Mouse (Mus musculus) liver, postnatal 0 days (tissue): Measurements from ENCODE around the gene Irf2bp1. TPM values are rescaled to one million over a fixed set of nuclear protein-coding genes. Genes with fewer than 3 reads are reported as not detected.

ENCODE experiments used
- ATAC-seq: fragments of 200-750 bp; cut with Nextera tagmentation; 2 replicates; pipeline ENCODE4 v1.8.0; 2017; ENCODE audit warnings: mild to moderate bottlenecking, moderate library complexity
- DNase-seq: peaks from one replicate; pipeline ENCODE4 v3.0.0-alpha.2; 2016
- H3K27ac ChIP-seq: fragments of 300-500 bp; sonication (generic); 2 replicates; pipeline ENCODE4 v1.5.1; 2014; ENCODE audit warnings: antibody characterized with exemption, moderate library complexity, mild to moderate bottlenecking, low read depth
- H3K27me3 ChIP-seq: fragments of 300-500 bp; sonication (generic); 2 replicates; pipeline ENCODE4 v1.6.1; 2014; ENCODE audit warnings: low read length, control low read depth, mixed read lengths; ENCODE audit not compliant: insufficient read depth
- H3K36me3 ChIP-seq: fragments of 300-500 bp; sonication (generic); replicated peaks from 2 replicates; pipeline ENCODE4 v1.6.1; 2014; ENCODE audit warnings: mild to moderate bottlenecking, control low read depth, low read length, moderate library complexity, mixed read lengths; ENCODE audit not compliant: insufficient read depth
- H3K4me1 ChIP-seq: fragments of 300-500 bp; sonication (generic); 2 replicates; pipeline ENCODE4 v1.6.1; 2014; ENCODE audit warnings: antibody characterized with exemption, mild to moderate bottlenecking, control low read depth; ENCODE audit not compliant: insufficient read depth
- H3K4me2 ChIP-seq: fragments of 300-500 bp; sonication (generic); 2 replicates; pipeline ENCODE4 v1.6.1; 2014; ENCODE audit warnings: low read depth, mild to moderate bottlenecking, low read length, moderate library complexity, mixed read lengths
- H3K4me3 ChIP-seq: fragments of 300-500 bp; sonication (generic); 2 replicates; pipeline ENCODE4 v1.5.1; 2014; ENCODE audit warnings: low read depth, low read length
- H3K9ac ChIP-seq: fragments of 300-500 bp; sonication (generic); replicated peaks from 2 replicates; pipeline ENCODE4 v1.6.1; 2014; ENCODE audit warnings: mild to moderate bottlenecking, moderate library complexity
- H3K9me3 ChIP-seq: fragments of 300-500 bp; sonication (generic); 2 replicates; pipeline ENCODE4 v1.6.1; 2016; ENCODE audit warnings: mild to moderate bottlenecking, control low read depth, low read length, mixed read lengths
- CTCF ChIP-seq: sonication (generic); IDR thresholded peaks from 2 replicates; pipeline ENCODE4 v1.5.1; 2016; ENCODE audit warnings: antibody characterized with exemption, low read depth
- EP300 ChIP-seq: IDR thresholded peaks from 2 replicates; pipeline ENCODE4 v1.6.1; 2016; ENCODE audit warnings: antibody characterized with exemption, low read depth, mild to moderate bottlenecking
- WGBS: fragments of 180-500 bp; shearing (Covaris S2); extraction: QIAGEN DNeasy Blood & Tissue Kit; methylation state at CpG from one replicate; pipeline ENCODE4 v1.1.7; 2014; ENCODE audit not compliant: insufficient replicate concordance; 5-methylcytosine and 5-hydroxymethylcytosine counted together
- polyA plus RNA-seq: library from polyadenylated mRNA; unstranded; fragments of >200 nt; fragmentation: Nextera tagmentation; extraction: Ambion mirVana; gene quantifications from 2 replicates; pipeline ENCODE4 v1.2.1, GENCODE M21; 2015

Irf2bp1 gene
- 6.3 and 8.8 TPM in 2 replicates for polyA plus RNA-seq

DNA sequence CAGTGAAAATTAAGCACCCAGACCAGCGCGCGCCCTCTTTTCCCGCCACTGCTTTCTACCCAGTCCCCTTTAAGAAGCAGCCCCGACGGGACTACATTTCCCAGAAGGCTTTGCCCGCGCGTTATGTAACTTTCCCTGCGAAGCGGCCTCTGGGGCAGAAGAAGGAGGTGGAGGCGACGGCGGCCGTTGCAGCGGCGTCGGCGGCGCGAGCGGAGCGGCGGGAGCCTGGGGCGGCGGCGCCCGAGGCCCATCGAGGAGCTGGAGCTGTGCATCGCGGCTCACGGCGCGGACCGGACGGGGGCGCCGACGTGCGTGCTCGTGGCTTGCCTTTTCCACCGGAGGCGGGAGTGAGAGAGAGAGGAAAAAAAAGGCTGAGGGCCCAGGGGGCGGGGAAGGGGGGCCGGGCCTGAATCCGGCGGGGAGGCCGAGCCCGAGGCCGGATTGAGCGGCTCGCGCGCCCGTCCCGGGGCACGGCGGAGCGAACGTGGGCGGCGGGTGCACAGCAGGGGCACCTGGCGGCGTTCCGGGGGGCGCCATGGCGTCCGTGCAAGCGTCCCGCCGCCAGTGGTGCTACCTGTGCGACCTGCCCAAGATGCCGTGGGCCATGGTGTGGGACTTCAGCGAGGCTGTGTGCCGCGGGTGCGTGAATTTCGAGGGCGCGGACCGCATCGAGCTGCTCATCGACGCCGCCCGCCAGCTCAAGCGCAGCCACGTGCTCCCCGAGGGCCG lies at the start of gene Irf2bp1:
Gene Irf2bp1 (plus strand): TSS at position 143 of the 729 bp plus-strand sequence.
- DNase-seq (peak; percentile 94), ATAC-seq (peak; percentile 66)
- peak within 1 kb of the TSS; percentile 77 for H3K9ac ChIP-seq
- no peaks in the 10 kb centered on the region for H3K27me3 ChIP-seq
- peaks cover 17% of the 10 kb centered on the region; the same call in 1 of the 2 replicates for H3K36me3 ChIP-seq
- peak within 1 kb of the TSS; percentile 98 for H3K4me2 ChIP-seq
- TF ChIP-seq CTCF: peak; percentile 24
- TF ChIP-seq EP300: no peak
- peak within 1 kb of the TSS; percentile 87 for H3K4me3 ChIP-seq
- peaks cover 42% of the 10 kb centered on the region for H3K4me1 ChIP-seq
- H3K27ac ChIP-seq: peak within 1 kb of the TSS; percentile 87
- no peaks in the 10 kb centered on the region for H3K9me3 ChIP-seq
- under 1% methylated on average over 64 of the region's 90 CpGs for WGBS

- 1% methylated on average over 77 of the region's 107 CpGs for WGBS
- peak overlapping the region; percentile 47 for H3K4me3 ChIP-seq
- H3K4me2 ChIP-seq: peak overlapping the region; percentile 88
- H3K27me3 ChIP-seq: peaks cover 64% of the 10 kb centered on the region
- H3K27ac ChIP-seq: no peak overlapping the region
- DNase-seq (peak; percentile 58), ATAC-seq (peak; percentile 74)
- no peaks in the 10 kb centered on the region for H3K36me3 ChIP-seq
- no peak for TF ChIP-seq EP300
- no peak for TF ChIP-seq CTCF
- peak overlapping the region; percentile 26; the same call in 1 of the 2 replicates for H3K9ac ChIP-seq
- H3K9me3 ChIP-seq: no peaks in the 10 kb centered on the region
- H3K4me1 ChIP-seq: peaks cover 11% of the 10 kb centered on the region; the same call in 1 of the 2 replicates
Measured at GRCm38 (mm10) chr7:18957569-18958383, 46.1 kb upstream of the Irf2bp1 start.

GRCm38 (mm10) chr7:18958384-18958766 lies 45.5 kb upstream of the Irf2bp1 start:
- 0 out of 2 replicates have a peak overlapping the region, but pooled peaks have one; percentile 21 for H3K9ac ChIP-seq
- no peaks in the 10 kb centered on the region for H3K9me3 ChIP-seq
- 0 out of 2 replicates have a peak, but pooled peaks have one; percentile 7 for ATAC-seq
- TF ChIP-seq CTCF (no peak), EP300 (no peak)
- no peak for DNase-seq
- H3K27me3 ChIP-seq: peaks cover 70% of the 10 kb centered on the region
- H3K27ac ChIP-seq: no peak overlapping the region
- peak overlapping the region; percentile 88 for H3K4me2 ChIP-seq
- no peaks in the 10 kb centered on the region for H3K36me3 ChIP-seq
- 1% methylated on average over 21 of the region's 21 CpGs for WGBS
- peaks cover 12% of the 10 kb centered on the region; the same call in 1 of the 2 replicates for H3K4me1 ChIP-seq
- peak overlapping the region; percentile 47 for H3K4me3 ChIP-seq

DNA sequence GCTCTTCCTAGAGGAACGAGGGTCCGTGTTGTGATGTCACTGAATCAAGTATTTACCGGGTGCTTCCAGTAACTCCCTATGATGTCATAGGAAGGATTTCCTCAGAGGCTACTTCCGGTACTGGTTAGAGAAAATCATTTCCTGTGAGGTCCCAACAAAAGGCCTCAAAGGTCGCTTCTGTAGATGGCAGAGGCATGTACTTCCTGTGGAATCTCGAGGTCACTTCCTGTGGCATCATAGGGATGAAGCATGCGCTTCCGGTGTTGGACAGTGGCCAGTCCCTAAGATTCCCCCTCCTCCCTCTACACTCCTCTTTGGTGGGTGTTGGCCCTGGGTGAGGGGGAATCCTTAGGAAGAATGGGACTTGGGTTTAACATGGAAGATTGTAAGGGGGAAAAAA lies 44.4 kb upstream of the Irf2bp1 start:
- peaks cover 80% of the 10 kb centered on the region for H3K27me3 ChIP-seq
- ATAC-seq: peak; percentile 38; the same call in 1 of the 2 replicates

DNA sequence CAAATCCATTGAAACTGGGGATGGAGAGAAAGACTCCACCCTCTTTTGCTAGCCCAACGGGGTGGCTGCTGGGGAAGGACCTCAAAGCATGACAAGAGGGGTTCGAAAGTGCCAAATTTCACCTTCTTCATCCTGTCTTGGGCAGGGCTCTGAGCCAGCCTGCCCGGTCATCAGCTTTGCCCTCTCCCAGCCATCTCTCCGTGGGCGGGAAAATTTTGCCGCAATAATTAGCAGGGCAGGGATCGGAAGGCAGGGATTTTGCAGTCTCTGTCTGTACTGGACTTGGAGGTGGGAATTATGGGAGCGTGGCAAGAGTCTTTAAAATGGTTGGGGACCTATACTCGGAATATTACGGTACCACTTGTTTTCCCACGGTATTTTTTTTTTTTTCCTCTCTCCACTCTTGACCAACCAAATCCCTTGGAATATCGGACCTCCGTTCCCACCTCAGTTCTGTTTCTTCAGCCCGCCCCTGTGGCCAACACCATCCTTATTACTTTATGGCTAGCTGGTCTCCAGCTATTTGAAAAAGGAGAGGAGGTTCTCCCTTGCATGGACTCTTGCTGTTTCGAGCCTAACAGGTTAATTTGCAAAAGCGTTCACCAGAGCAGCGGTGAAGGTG lies 41.6 kb upstream of the Irf2bp1 start:
- H3K4me3 ChIP-seq: no peak overlapping the region; the same call in 1 of the 2 replicates

More for the DNA sequence above, 44.4 kb upstream of the Irf2bp1 start:
- WGBS: 23% methylated on average over 8 of the region's 8 CpGs
- Histone ChIP-seq H3K4me3 (no peak overlapping the region), H3K4me2 (no peak overlapping the region), H3K36me3 (no peaks in the 10 kb centered on the region), H3K4me1 (peaks cover 12% of the 10 kb centered on the region; the same call in 1 of the 2 replicates), H3K9ac (no peak overlapping the region), H3K27ac (no peak overlapping the region), H3K9me3 (no peaks in the 10 kb centered on the region)
- no peak for DNase-seq
- TF ChIP-seq CTCF: no peak
- TF ChIP-seq EP300: peak; percentile 48; the same call in 1 of the 2 replicates

More for the DNA sequence above, 41.6 kb upstream of the Irf2bp1 start:
- no peak overlapping the region for H3K27ac ChIP-seq
- 3% methylated on average over 17 of the region's 17 CpGs for WGBS
- H3K4me1 ChIP-seq: peaks cover 12% of the 10 kb centered on the region; the same call in 1 of the 2 replicates
- DNase-seq (no peak), ATAC-seq (no peak)
- H3K36me3 ChIP-seq: no peaks in the 10 kb centered on the region
- no peak overlapping the region for H3K4me2 ChIP-seq
- H3K9ac ChIP-seq: no peak overlapping the region
- no peaks in the 10 kb centered on the region for H3K9me3 ChIP-seq
- TF ChIP-seq CTCF: no peak
- no peak for TF ChIP-seq EP300
- H3K27me3 ChIP-seq: peaks cover 83% of the 10 kb centered on the region
